Mouse (Mus musculus) forebrain, embryonic 16.5 days (tissue): ENCODE measurements around the gene Rftn1. TPM values are rescaled to one million over a fixed set of nuclear protein-coding genes. Genes with fewer than 3 reads are reported as not detected.

Experiments used
- ATAC-seq: fragments of 200-750 bp; cut with Nextera tagmentation; 2 replicates; pipeline ENCODE4 v1.8.0; 2017; ENCODE audit warnings: mild to moderate bottlenecking, moderate library complexity
- H3K27ac ChIP-seq: fragments of 300-500 bp; sonication (generic); 2 replicates; pipeline ENCODE4 v1.5.1; 2014; ENCODE audit warnings: low read length, control low read depth
- H3K27me3 ChIP-seq: fragments of 300-500 bp; sonication (generic); replicated peaks from 2 replicates; pipeline ENCODE4 v1.6.1; 2014; ENCODE audit warnings: low read length; ENCODE audit not compliant: control insufficient read depth, insufficient read depth
- H3K36me3 ChIP-seq: fragments of 300-500 bp; sonication (generic); 2 replicates; pipeline ENCODE4 v1.6.1; 2014; ENCODE audit not compliant: control insufficient read depth, insufficient read depth
- H3K4me1 ChIP-seq: fragments of 300-500 bp; sonication (generic); replicated peaks from 2 replicates; pipeline ENCODE4 v1.6.1; 2014; ENCODE audit warnings: low read length; ENCODE audit not compliant: control insufficient read depth, insufficient read depth
- H3K4me2 ChIP-seq: fragments of 300-500 bp; sonication (generic); 2 replicates; pipeline ENCODE4 v1.6.1; 2014; ENCODE audit warnings: mild to moderate bottlenecking, low read length, control low read depth
- H3K4me3 ChIP-seq: fragments of 300-500 bp; sonication (generic); replicated peaks from 2 replicates; pipeline ENCODE4 v1.5.1; 2014; ENCODE audit warnings: mild to moderate bottlenecking, low read length, control low read depth
- H3K9ac ChIP-seq: fragments of 300-500 bp; sonication (generic); replicated peaks from 2 replicates; pipeline ENCODE4 v1.6.1; 2014; ENCODE audit warnings: low read depth, low read length, control low read depth
- H3K9me3 ChIP-seq: fragments of 300-500 bp; sonication (generic); 2 replicates; pipeline ENCODE4 v1.6.1; 2016; ENCODE audit warnings: low read length; ENCODE audit not compliant: control insufficient read depth
- WGBS: fragments of 180-500 bp; shearing (Covaris S2); extraction: QIAGEN DNeasy Blood & Tissue Kit; methylation state at CpG from one replicate; pipeline ENCODE4 v1.1.7; 2014; 5-methylcytosine and 5-hydroxymethylcytosine counted together
- polyA plus RNA-seq: library from polyadenylated mRNA; unstranded; fragments of >200 nt; fragmentation: Nextera tagmentation; extraction: Ambion mirVana; gene quantifications from 2 replicates; pipeline ENCODE4 v1.2.1, GENCODE M21; 2015

Gene Rftn1
- polyA plus RNA-seq, 1 experiment from 2014 or later: 24.6 TPM

GRCm38 (mm10) chr17:50193653-50194052 is 3.2 kb upstream of the Rftn1 start:
- peak; percentile 59 for ATAC-seq
- Histone ChIP-seq H3K27ac (no peak overlapping the region), H3K27me3 (peaks cover 8% of the 10 kb centered on the region), H3K9me3 (no peaks in the 10 kb centered on the region), H3K4me2 (no peak overlapping the region), H3K9ac (no peak overlapping the region), H3K4me3 (no peak overlapping the region), H3K36me3 (no peaks in the 10 kb centered on the region), H3K4me1 (peaks cover 16% of the 10 kb centered on the region)
- 29% methylated on average over 3 of the region's 3 CpGs for WGBS

- no peak overlapping the region for H3K4me3 ChIP-seq
- no peak overlapping the region for H3K27ac ChIP-seq
- no peak for ATAC-seq
- whole genome bisulfite sequencing: 31% methylated on average over 10 of the region's 10 CpGs
- H3K9ac ChIP-seq: no peak overlapping the region
- no peak overlapping the region for H3K4me2 ChIP-seq
- no peaks in the 10 kb centered on the region for H3K9me3 ChIP-seq
- H3K4me1 ChIP-seq: peaks cover 16% of the 10 kb centered on the region
- H3K36me3 ChIP-seq: no peaks in the 10 kb centered on the region
- H3K27me3 ChIP-seq: peaks cover 8% of the 10 kb centered on the region
These were observed 2.0 kb upstream of the Rftn1 start for GRCm38 (mm10) chr17:50192376-50192940.

GRCm38 (mm10) chr17:50191318-50191957 is 964 bp upstream of the Rftn1 start:
- Histone ChIP-seq H3K9ac (no peak overlapping the region), H3K27me3 (peaks cover 8% of the 10 kb centered on the region), H3K9me3 (no peaks in the 10 kb centered on the region), H3K4me2 (no peak overlapping the region), H3K36me3 (no peaks in the 10 kb centered on the region), H3K4me3 (no peak overlapping the region), H3K27ac (no peak overlapping the region), H3K4me1 (peaks cover 16% of the 10 kb centered on the region)
- no peak for ATAC-seq
- WGBS: 52% methylated on average over 9 of the region's 9 CpGs

- peak; percentile 52 for ATAC-seq
- H3K27ac ChIP-seq: no peak overlapping the region
- under 1% methylated on average over 24 of the region's 24 CpGs for WGBS
- peak overlapping the region; percentile 68 for H3K9ac ChIP-seq
- peak overlapping the region; percentile 100 for H3K4me2 ChIP-seq
- H3K36me3 ChIP-seq: no peaks in the 10 kb centered on the region
- H3K9me3 ChIP-seq: no peaks in the 10 kb centered on the region
- H3K4me3 ChIP-seq: peak overlapping the region; percentile 67
- peaks cover 8% of the 10 kb centered on the region for H3K27me3 ChIP-seq
- H3K4me1 ChIP-seq: peaks cover 20% of the 10 kb centered on the region
These were observed 977 bp downstream of the Rftn1 start for GRCm38 (mm10) chr17:50189381-50190012.

GRCm38 (mm10) chr17:50188662-50189345 is 1.7 kb downstream of the Rftn1 start:
- ATAC-seq: peak; percentile 6; the same call in 1 of the 2 replicates
- peak overlapping the region; percentile 67 for H3K4me3 ChIP-seq
- H3K4me2 ChIP-seq: peak overlapping the region; percentile 100
- no peak overlapping the region for H3K27ac ChIP-seq
- peaks cover 27% of the 10 kb centered on the region for H3K4me1 ChIP-seq
- WGBS: 70% methylated on average over 12 of the region's 12 CpGs
- H3K27me3 ChIP-seq: peaks cover 8% of the 10 kb centered on the region
- no peaks in the 10 kb centered on the region for H3K9me3 ChIP-seq
- no peak overlapping the region for H3K9ac ChIP-seq
- H3K36me3 ChIP-seq: no peaks in the 10 kb centered on the region

- no peak overlapping the region for H3K27ac ChIP-seq
- ATAC-seq: no peak
- H3K27me3 ChIP-seq: peaks cover 1% of the 10 kb centered on the region
- no peaks in the 10 kb centered on the region for H3K36me3 ChIP-seq
- no peak overlapping the region for H3K4me2 ChIP-seq
- no peak overlapping the region for H3K9ac ChIP-seq
- H3K9me3 ChIP-seq: no peaks in the 10 kb centered on the region
- 91% methylated on average over 5 of the region's 5 CpGs for WGBS
- H3K4me3 ChIP-seq: no peak overlapping the region
- H3K4me1 ChIP-seq: peaks cover 25% of the 10 kb centered on the region
These were observed 4.9 kb downstream of the Rftn1 start for GRCm38 (mm10) chr17:50185616-50186015.

GRCm38 (mm10) chr17:50185083-50185482 is 5.4 kb downstream of the Rftn1 start:
- H3K9ac ChIP-seq: no peak overlapping the region
- no peaks in the 10 kb centered on the region for H3K9me3 ChIP-seq
- ATAC-seq: no peak
- H3K4me1 ChIP-seq: peaks cover 23% of the 10 kb centered on the region
- no peak overlapping the region for H3K4me3 ChIP-seq
- H3K4me2 ChIP-seq: no peak overlapping the region
- H3K27me3 ChIP-seq: no peaks in the 10 kb centered on the region
- 86% methylated on average over 4 of the region's 4 CpGs for whole genome bisulfite sequencing
- no peak overlapping the region for H3K27ac ChIP-seq
- no peaks in the 10 kb centered on the region for H3K36me3 ChIP-seq

GRCm38 (mm10) chr17:50184217-50185038 is 6.0 kb downstream of the Rftn1 start:
- no peaks in the 10 kb centered on the region for H3K9me3 ChIP-seq
- no peaks in the 10 kb centered on the region for H3K36me3 ChIP-seq
- no peak overlapping the region for H3K4me2 ChIP-seq
- peak overlapping the region; percentile 26; the same call in 1 of the 2 replicates for H3K27ac ChIP-seq
- 58% methylated on average over 12 of the region's 12 CpGs for WGBS
- ATAC-seq: no peak; the same call in 1 of the 2 replicates
- no peaks in the 10 kb centered on the region for H3K27me3 ChIP-seq
- H3K4me1 ChIP-seq: peaks cover 16% of the 10 kb centered on the region
- no peak overlapping the region for H3K9ac ChIP-seq
- no peak overlapping the region for H3K4me3 ChIP-seq
